Mouse (Mus musculus): ENCODE measurements around the gene Abhd14a. TPM values are rescaled to one million over a fixed set of nuclear protein-coding genes. Genes with fewer than 3 reads are reported as not detected.

Gene Abhd14a
- polyA plus RNA-seq, 1 experiment from 2014 or later: 20.8 TPM

- peak overlapping the region; percentile 95 for H3K4me2 ChIP-seq (replicated peaks; ENCODE audit: low read depth)
- 31% methylated on average over 9 of the region's 9 CpGs for WGBS
- peaks cover 12% of the 10 kb centered on the region for H3K4me1 ChIP-seq (replicated peaks; ENCODE audit: control insufficient read depth, insufficient read depth, low read length)
- no peaks in the 10 kb centered on the region; the same call in 1 of the 2 replicates for H3K36me3 ChIP-seq (ENCODE audit: control insufficient read depth, insufficient read depth)
- H3K9me3 ChIP-seq (ENCODE audit: control insufficient read depth): no peaks in the 10 kb centered on the region
- H3K4me3 ChIP-seq (ENCODE audit: low read depth, low read length): peak overlapping the region; percentile 54
- H3K27me3 ChIP-seq (replicated peaks; ENCODE audit: control insufficient read depth, insufficient read depth, low read length): no peaks in the 10 kb centered on the region
- peak overlapping the region; percentile 77 for H3K27ac ChIP-seq (ENCODE audit: low read depth, low read length)
- no peak for ATAC-seq
- TF ChIP-seq CTCF (IDR thresholded peaks at IDR 0.05; ENCODE audit: low read depth): no peak
- peak overlapping the region; percentile 59; the same call in 1 of the 2 replicates for H3K9ac ChIP-seq (ENCODE audit: low read depth, low read length)
These were observed 473 bp upstream of the Abhd14a start for GRCm38 (mm10) chr9:106447951-106448350.

GRCm38 (mm10) chr9:106444836-106445235 lies 2.6 kb downstream of the Abhd14a start:
- 45% methylated on average over 4 of the region's 4 CpGs for WGBS
- Histone ChIP-seq H3K36me3 (ENCODE audit: control insufficient read depth, insufficient read depth) (no peaks in the 10 kb centered on the region; the same call in 1 of the 2 replicates), H3K4me1 (replicated peaks; ENCODE audit: control insufficient read depth, insufficient read depth, low read length) (peaks cover 7% of the 10 kb centered on the region), H3K27me3 (replicated peaks; ENCODE audit: control insufficient read depth, insufficient read depth, low read length) (no peaks in the 10 kb centered on the region), H3K27ac (ENCODE audit: low read depth, low read length) (no peak overlapping the region), H3K4me2 (replicated peaks; ENCODE audit: low read depth) (no peak overlapping the region), H3K9me3 (ENCODE audit: control insufficient read depth) (no peaks in the 10 kb centered on the region), H3K9ac (ENCODE audit: low read depth, low read length) (no peak overlapping the region), H3K4me3 (ENCODE audit: low read depth, low read length) (no peak overlapping the region)
- TF ChIP-seq CTCF (IDR thresholded peaks at IDR 0.05; ENCODE audit: low read depth): no peak
- ATAC-seq: no peak

GRCm38 (mm10) chr9:106442680-106443079 lies 4.8 kb downstream of the Abhd14a start:
- TF ChIP-seq CTCF (IDR thresholded peaks at IDR 0.05; ENCODE audit: low read depth): peak; percentile 58
- H3K27ac ChIP-seq (ENCODE audit: low read depth, low read length): no peak overlapping the region
- no peak overlapping the region for H3K4me2 ChIP-seq (replicated peaks; ENCODE audit: low read depth)
- no peaks in the 10 kb centered on the region for H3K9me3 ChIP-seq (ENCODE audit: control insufficient read depth)
- H3K4me1 ChIP-seq (replicated peaks; ENCODE audit: control insufficient read depth, insufficient read depth, low read length): peaks cover under 1% of the 10 kb centered on the region; the same call in 1 of the 2 replicates
- ATAC-seq: no peak
- H3K4me3 ChIP-seq (ENCODE audit: low read depth, low read length): no peak overlapping the region
- H3K36me3 ChIP-seq (ENCODE audit: control insufficient read depth, insufficient read depth): no peaks in the 10 kb centered on the region; the same call in 1 of the 2 replicates
- H3K27me3 ChIP-seq (replicated peaks; ENCODE audit: control insufficient read depth, insufficient read depth, low read length): no peaks in the 10 kb centered on the region
- 81% methylated on average over 5 of the region's 5 CpGs for WGBS
- H3K9ac ChIP-seq (ENCODE audit: low read depth, low read length): no peak overlapping the region

GRCm38 (mm10) chr9:106436566-106436965 lies 10.9 kb downstream of the Abhd14a start:
- Histone ChIP-seq H3K9me3 (ENCODE audit: control insufficient read depth) (no peaks in the 10 kb centered on the region), H3K4me1 (replicated peaks; ENCODE audit: control insufficient read depth, insufficient read depth, low read length) (no peaks in the 10 kb centered on the region), H3K9ac (ENCODE audit: low read depth, low read length) (no peak overlapping the region), H3K4me3 (ENCODE audit: low read depth, low read length) (no peak overlapping the region), H3K36me3 (ENCODE audit: control insufficient read depth, insufficient read depth) (peaks cover 20% of the 10 kb centered on the region), H3K4me2 (replicated peaks; ENCODE audit: low read depth) (no peak overlapping the region; the same call in 1 of the 2 replicates), H3K27ac (ENCODE audit: low read depth, low read length) (no peak overlapping the region), H3K27me3 (replicated peaks; ENCODE audit: control insufficient read depth, insufficient read depth, low read length) (no peaks in the 10 kb centered on the region)
- ATAC-seq: no peak
- WGBS: 66% methylated on average over 9 of the region's 9 CpGs
- no peak for TF ChIP-seq CTCF (IDR thresholded peaks at IDR 0.05; ENCODE audit: low read depth)

- Histone ChIP-seq H3K9me3 (ENCODE audit: control insufficient read depth) (no peaks in the 10 kb centered on the region), H3K4me2 (replicated peaks; ENCODE audit: low read depth) (no peak overlapping the region), H3K27ac (ENCODE audit: low read depth, low read length) (peak overlapping the region; percentile 22; the same call in 1 of the 2 replicates), H3K4me1 (replicated peaks; ENCODE audit: control insufficient read depth, insufficient read depth, low read length) (peaks cover 8% of the 10 kb centered on the region; the same call in 1 of the 2 replicates), H3K4me3 (ENCODE audit: low read depth, low read length) (no peak overlapping the region), H3K9ac (ENCODE audit: low read depth, low read length) (no peak overlapping the region), H3K27me3 (replicated peaks; ENCODE audit: control insufficient read depth, insufficient read depth, low read length) (no peaks in the 10 kb centered on the region), H3K36me3 (ENCODE audit: control insufficient read depth, insufficient read depth) (peaks cover 22% of the 10 kb centered on the region)
- no peak for TF ChIP-seq CTCF (IDR thresholded peaks at IDR 0.05; ENCODE audit: low read depth)
- no peak for ATAC-seq
- WGBS: 71% methylated on average over 7 of the region's 7 CpGs
These were observed 14.1 kb downstream of the Abhd14a start for GRCm38 (mm10) chr9:106433389-106433788.

- 0% methylated on average over 4 of the region's 4 CpGs for WGBS
- ATAC-seq: no peak
- H3K4me2 ChIP-seq (replicated peaks; ENCODE audit: low read depth): peak overlapping the region; percentile 86
These were observed 17.5 kb downstream of the Abhd14a start for GRCm38 (mm10) chr9:106430015-106430264.

More at GRCm38 (mm10) chr9:106430015-106430264, 17.5 kb downstream of the Abhd14a start:
- no peaks in the 10 kb centered on the region for H3K9me3 ChIP-seq (ENCODE audit: control insufficient read depth)
- TF ChIP-seq CTCF (IDR thresholded peaks at IDR 0.05; ENCODE audit: low read depth): no peak
- no peaks in the 10 kb centered on the region for H3K27me3 ChIP-seq (replicated peaks; ENCODE audit: control insufficient read depth, insufficient read depth, low read length)
- peak overlapping the region; percentile 85 for H3K9ac ChIP-seq (ENCODE audit: low read depth, low read length)
- peak overlapping the region; percentile 89; the same call in 1 of the 2 replicates for H3K27ac ChIP-seq (ENCODE audit: low read depth, low read length)
- peaks cover 8% of the 10 kb centered on the region; the same call in 1 of the 2 replicates for H3K4me1 ChIP-seq (replicated peaks; ENCODE audit: control insufficient read depth, insufficient read depth, low read length)
- peak overlapping the region; percentile 80 for H3K4me3 ChIP-seq (ENCODE audit: low read depth, low read length)
- peaks cover 22% of the 10 kb centered on the region for H3K36me3 ChIP-seq (ENCODE audit: control insufficient read depth, insufficient read depth)

Data from intestine, postnatal 0 days (tissue).